Mouse (Mus musculus) mesoderm, embryonic 11.5 days (tissue): ENCODE measurements around the gene Cd300lf.
A peak's percentile ranks its signal among the peaks of the same experiment; 100 is the strongest.

Experiments used
- DNase-seq: peaks from one replicate; pipeline ENCODE4 v3.0.0-alpha.2; 2012; ENCODE audit warnings: low read depth, low spot score

Cd300lf gene

DNA sequence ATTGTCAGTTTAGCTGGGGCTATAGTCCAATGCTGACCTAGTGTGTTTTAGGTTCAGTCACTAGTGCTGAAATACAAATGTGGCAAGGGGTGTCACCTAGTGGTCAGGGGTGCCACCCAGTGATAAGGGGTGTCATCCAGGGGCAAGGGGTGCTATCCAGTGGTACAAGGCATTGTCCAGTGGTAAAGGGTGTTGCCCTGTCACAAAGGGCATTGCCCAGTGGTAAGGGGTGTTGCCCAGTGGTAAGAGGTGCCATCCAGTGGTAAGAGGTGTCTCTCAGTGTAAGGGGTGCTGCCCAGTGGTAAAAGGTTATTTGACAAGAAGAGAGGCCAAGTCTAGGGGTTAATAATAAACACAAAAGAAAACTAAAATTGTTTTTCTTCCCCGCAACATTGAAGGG is 56.4 kb downstream of the Cd300lf start:
- DNase-seq, result no peak

DNA sequence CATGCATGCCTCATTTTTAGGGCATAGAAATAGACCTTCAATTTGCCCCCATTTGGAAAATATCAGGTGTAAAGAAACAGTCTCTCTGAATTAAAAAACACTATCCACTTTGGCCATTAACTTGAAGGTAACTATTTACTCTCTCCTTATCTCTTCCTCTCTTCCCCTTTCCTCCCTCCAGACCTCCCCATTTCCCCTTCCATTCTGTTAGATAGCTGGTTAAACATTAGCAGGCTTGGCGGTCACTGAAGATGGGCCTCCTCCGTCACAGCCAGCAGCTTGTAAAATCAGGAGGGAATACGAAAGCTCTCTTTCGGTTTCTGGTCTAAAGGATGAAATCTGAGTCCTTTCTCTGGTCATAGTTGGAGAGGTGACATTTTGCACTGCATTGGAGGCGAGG is 57.9 kb downstream of the Cd300lf start:
- no peak for DNase-seq

DNA sequence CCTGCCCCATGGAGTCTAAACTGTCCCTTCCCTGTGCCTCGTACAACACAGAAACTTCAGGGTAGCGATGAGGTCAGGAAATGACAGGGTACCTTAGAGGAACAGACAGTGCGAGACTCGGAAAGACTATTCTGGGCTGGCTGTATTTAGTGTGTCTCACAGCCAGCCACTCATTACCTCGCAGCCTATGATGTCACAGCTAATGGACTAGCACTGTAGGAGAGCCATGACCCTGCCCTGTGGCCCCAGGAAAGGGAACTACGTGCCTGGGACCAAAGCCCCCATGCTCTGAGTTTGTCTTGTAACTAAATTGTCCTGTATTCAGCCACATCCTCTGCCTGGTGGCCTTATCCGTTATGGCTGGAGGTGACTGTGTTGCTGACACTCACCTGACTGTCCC is 58.4 kb downstream of the Cd300lf start:
- no peak for DNase-seq

GRCm38 (mm10) chr11:115073002-115073401 is 60.8 kb downstream of the Cd300lf start:
- no peak for DNase-seq

DNA sequence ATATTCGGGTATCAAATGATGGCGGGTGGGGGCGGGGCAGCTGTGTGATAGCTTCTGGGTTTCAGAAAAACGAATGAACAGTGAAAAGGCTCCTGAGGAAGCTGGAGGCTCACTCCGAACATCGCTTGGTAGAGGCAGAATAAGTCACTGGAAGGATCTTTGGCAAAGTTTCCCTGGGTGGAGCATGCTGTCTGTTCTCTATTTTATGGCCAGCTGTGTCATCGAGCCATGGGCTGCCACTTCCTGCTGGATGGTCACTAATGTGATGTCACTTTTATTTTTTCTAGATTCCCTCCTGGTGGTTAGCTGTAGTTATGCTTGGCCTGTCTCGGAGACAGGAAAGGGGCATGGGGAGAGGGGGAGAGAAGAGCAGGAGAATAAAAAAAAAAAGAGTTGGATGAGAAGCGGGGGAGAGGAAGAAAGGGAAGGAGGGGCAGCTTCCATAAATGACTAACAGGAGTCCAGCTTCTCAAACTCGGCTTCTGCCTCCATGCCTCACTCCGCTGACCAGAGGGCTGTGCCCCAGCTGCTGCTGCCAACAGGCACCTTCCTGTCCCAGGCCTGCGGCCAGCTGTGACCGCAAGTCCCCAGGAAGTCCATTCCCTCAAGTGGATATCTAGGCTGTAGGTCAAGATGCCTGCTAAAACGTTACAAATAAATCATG is 62.0 kb downstream of the Cd300lf start:
- peak; percentile 74 for DNase-seq

- peak; percentile 65 for DNase-seq
These were observed 62.7 kb downstream of the Cd300lf start for GRCm38 (mm10) chr11:115071015-115071551.

DNA sequence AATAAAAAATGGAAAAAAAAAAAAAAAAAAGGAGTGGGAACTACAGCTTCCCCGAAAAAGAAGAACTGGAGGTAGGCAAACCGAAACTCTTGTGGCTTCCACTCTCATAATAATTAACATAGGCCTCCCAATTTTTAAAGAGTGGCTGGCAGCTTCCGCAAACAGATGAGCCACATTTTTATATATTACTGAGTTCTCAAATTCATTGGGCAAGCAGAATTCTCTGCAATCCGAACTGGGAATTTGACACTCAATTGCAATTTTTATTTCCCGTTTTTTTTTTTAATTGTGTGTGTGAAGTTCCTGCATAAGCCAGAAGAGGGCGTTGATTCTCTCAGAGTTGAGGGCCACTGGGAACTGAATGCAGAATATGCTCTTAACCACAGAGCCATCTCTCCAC is 67.0 kb downstream of the Cd300lf start:
- DNase-seq, result no peak
